In genomic region chr12:26356191-26356590, GRCm38 (mm10) we compare ENCODE assay signal across 8 mouse cellular contexts. TPM values are rescaled to one million over a fixed set of nuclear protein-coding genes. Genes with fewer than 3 reads are reported as not detected.
DNase-seq lines count a peak whose midpoint lies in the region; ATAC-seq lines count a peak whose summit lies in the region.
"Had no signal": no experiment of that assay in that cellular context is flagged by ENCODE, and none has a peak within 500 bp of the region (broad histone marks: within the 10 kb centered on the region; RNA-seq: fewer than 3 reads in every experiment).

No protein-coding gene starts in this region.

- no peak overlapping the region for H3K9ac ChIP-seq in neural tube, embryonic 13.5 days
- H3K9ac ChIP-seq in neural tube, embryonic 15.5 days (replicated peaks) = no peak overlapping the region
- H3K9ac ChIP-seq in kidney, embryonic 16.5 days (replicated peaks; ENCODE audit: low read length) = no peak overlapping the region
- H3K9ac ChIP-seq: liver, embryonic 13.5 days had no signal

- H3K4me2 ChIP-seq in neural tube, embryonic 13.5 days = no peak overlapping the region
- no peak overlapping the region for H3K4me2 ChIP-seq in neural tube, embryonic 15.5 days
- H3K4me2 ChIP-seq in kidney, embryonic 16.5 days (replicated peaks; ENCODE audit: low read depth, low read length) = no peak overlapping the region
- H3K4me2 ChIP-seq: liver, embryonic 13.5 days had no signal

- H3K27me3 ChIP-seq in neural tube, embryonic 13.5 days = no peaks in the 10 kb centered on the region
- H3K27me3 ChIP-seq in neural tube, embryonic 15.5 days (replicated peaks) = no peaks in the 10 kb centered on the region
- no peaks in the 10 kb centered on the region for H3K27me3 ChIP-seq in kidney, embryonic 16.5 days (ENCODE audit: insufficient read depth, low read length)
- H3K27me3 ChIP-seq: liver, embryonic 13.5 days had no signal

- H3K4me1 ChIP-seq in neural tube, embryonic 13.5 days (replicated peaks) = peaks cover 29% of the 10 kb centered on the region
- H3K4me1 ChIP-seq in neural tube, embryonic 15.5 days = peaks cover 26% of the 10 kb centered on the region
- H3K4me1 ChIP-seq in kidney, embryonic 16.5 days (ENCODE audit: insufficient read depth, low read length) = peaks cover 16% of the 10 kb centered on the region
- H3K4me1 ChIP-seq: liver, embryonic 13.5 days had no signal

- ATAC-seq in neural tube, embryonic 13.5 days (ENCODE audit: low read depth) = no peak
- ATAC-seq in neural tube, embryonic 15.5 days (ENCODE audit: low FRiP score) = no peak
- ATAC-seq in kidney, embryonic 16.5 days (ENCODE audit: low FRiP score, low TSS enrichment) = 0 out of 2 replicates have a peak, but pooled peaks have one; percentile 40

- H3K9me3 ChIP-seq in neural tube, embryonic 13.5 days = no peaks in the 10 kb centered on the region
- H3K9me3 ChIP-seq in neural tube, embryonic 15.5 days (replicated peaks) = no peaks in the 10 kb centered on the region
- H3K9me3 ChIP-seq in kidney, embryonic 16.5 days (ENCODE audit: low read length) = no peaks in the 10 kb centered on the region
- H3K9me3 ChIP-seq: liver, embryonic 13.5 days had no signal

- H3K27ac ChIP-seq in neural tube, embryonic 13.5 days (replicated peaks) = 0 out of 2 replicates have a peak overlapping the region, but pooled peaks have one; percentile 9
- H3K27ac ChIP-seq in neural tube, embryonic 15.5 days (replicated peaks) = no peak overlapping the region
- H3K27ac ChIP-seq in kidney, embryonic 16.5 days (ENCODE audit: low read length) = 0 out of 2 replicates have a peak overlapping the region, but pooled peaks have one; percentile 5
- H3K27ac ChIP-seq: liver, embryonic 13.5 days had no signal

- WGBS in neural tube, embryonic 13.5 days = 85% methylated on average over 7 of the region's 7 CpGs
- 80% methylated on average over 7 of the region's 7 CpGs for WGBS in neural tube, embryonic 15.5 days
- WGBS in kidney, embryonic 16.5 days = 43% methylated on average over 7 of the region's 7 CpGs

- no peak overlapping the region for H3K4me3 ChIP-seq in neural tube, embryonic 13.5 days
- H3K4me3 ChIP-seq in neural tube, embryonic 15.5 days (replicated peaks) = no peak overlapping the region
- no peak overlapping the region for H3K4me3 ChIP-seq in kidney, embryonic 16.5 days (ENCODE audit: low read length)
- H3K4me3 ChIP-seq: liver, embryonic 13.5 days had no signal

- peaks cover 11% of the 10 kb centered on the region for H3K36me3 ChIP-seq in neural tube, embryonic 13.5 days
- H3K36me3 ChIP-seq in neural tube, embryonic 15.5 days = 0 out of 2 replicates have a peak, but pooled peaks cover 2% of the 10 kb centered on the region
- H3K36me3 ChIP-seq in kidney, embryonic 16.5 days (ENCODE audit: insufficient read depth, low read length) = peaks cover 8% of the 10 kb centered on the region; the same call in 1 of the 2 replicates
- H3K36me3 ChIP-seq: liver, embryonic 13.5 days had no signal

- peak; percentile 61 for DNase-seq in gastrocnemius, adult 18-20 months (ENCODE audit: low spot score)
- DNase-seq in testis, postnatal 14 days (ENCODE audit: low spot score) = peak; percentile 17
- DNase-seq in B cell, adult 2 months = no peak
- no peak for DNase-seq in cerebellum, adult 11-12 months
- DNase-seq: liver, embryonic 13.5 days had no signal

RNA-seq across cellular contexts. Expression of gene Rnf144a, which starts 58.9 kb away (rescaled TPM):
- polyA plus RNA-seq in neural tube, embryonic 13.5 days (2015; fragmentation: Nextera tagmentation; extraction: Ambion mirVana) = 27.0 and 27.4 TPM in 2 replicates
- 25.7 and 27.5 TPM in 2 replicates for polyA plus RNA-seq in neural tube, embryonic 15.5 days (2015; fragmentation: Nextera tagmentation; extraction: Ambion mirVana)
- 1 to 10 TPM; 2.9 to 4.4 TPM for total RNA-seq in gastrocnemius, adult 18-20 months (2021)
- polyA plus RNA-seq in kidney, embryonic 16.5 days (2015; fragmentation: Nextera tagmentation; extraction: Ambion mirVana) = 35.1 and 38.6 TPM in 2 replicates

Comparison
In these comparisons a context has a peak if more than half of its experiments do, and no peak if none do; other contexts are left out.
1. DNase-seq: peak in gastrocnemius, adult 18-20 months (single experiment) and testis, postnatal 14 days (single experiment); none in B cell, adult 2 months (0 of 2) and cerebellum, adult 11-12 months (single experiment).